24 mouse cellular contexts compared by ENCODE assay signal in the genomic region with DNA sequence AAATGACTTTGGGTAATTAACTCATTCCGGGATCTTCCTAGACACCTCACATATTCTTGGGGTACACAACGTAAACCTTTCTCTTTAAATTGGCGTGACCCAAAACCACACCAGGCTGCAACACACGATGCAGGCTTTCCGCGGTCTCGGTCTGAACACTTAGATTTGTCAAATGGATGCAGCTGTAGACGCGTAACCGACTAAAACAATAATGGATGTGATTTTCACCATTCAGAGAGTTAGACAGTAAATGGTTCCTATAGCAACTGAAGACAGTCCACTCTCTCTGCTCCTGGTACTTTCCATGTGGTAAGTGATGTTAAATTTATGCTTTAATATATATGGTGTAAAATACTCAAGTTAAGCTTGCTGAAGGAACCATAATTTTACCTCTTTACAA.
"Had no signal": no experiment of that assay in that cellular context is flagged by ENCODE, and none has a peak within 500 bp of the region (broad histone marks: within the 10 kb centered on the region; RNA-seq: fewer than 3 reads in every experiment).

No protein-coding gene starts in this region.

- H3K27ac ChIP-seq: limb, embryonic 10.5 days; limb, embryonic 13.5 days; liver, embryonic 12.5 days; liver, embryonic 15.5 days; lung, embryonic 15.5 days; midbrain, embryonic 10.5 days; midbrain, embryonic 15.5 days; neural tube, embryonic 13.5 days; stomach, postnatal 0 days had no signal

- H3K9me3 ChIP-seq: limb, embryonic 10.5 days; limb, embryonic 13.5 days; liver, embryonic 12.5 days; liver, embryonic 15.5 days; lung, embryonic 15.5 days; midbrain, embryonic 10.5 days; midbrain, embryonic 15.5 days; neural tube, embryonic 13.5 days had no signal

- ATAC-seq: liver, embryonic 12.5 days; midbrain, embryonic 15.5 days had no signal

- H3K36me3 ChIP-seq: limb, embryonic 10.5 days; limb, embryonic 13.5 days; liver, embryonic 12.5 days; liver, embryonic 15.5 days; lung, embryonic 15.5 days; midbrain, embryonic 10.5 days; midbrain, embryonic 15.5 days; neural tube, embryonic 13.5 days had no signal

- DNase-seq: kidney, adult 18-20 months; kidney, adult 9 months; kidney, postnatal 14 days; kidney, postnatal 4 days; liver; lung, adult 18-20 months; lung, postnatal 10 days; lung, postnatal 36 days; right cerebral cortex, adult 18-20 months; right cerebral cortex, postnatal 14 days; right cerebral cortex, postnatal 4 days; thymus, adult 2 months; thymus, postnatal 14 days; thymus, postnatal 4 days had no signal

- H3K4me1 ChIP-seq: limb, embryonic 10.5 days; limb, embryonic 13.5 days; liver, embryonic 12.5 days; liver, embryonic 15.5 days; lung, embryonic 15.5 days; megakaryocyte, embryonic 14.5 days had no signal

- H3K4me3 ChIP-seq: limb, embryonic 10.5 days; limb, embryonic 13.5 days; liver, embryonic 12.5 days; liver, embryonic 15.5 days; lung, embryonic 15.5 days; megakaryocyte, embryonic 14.5 days; midbrain, embryonic 10.5 days; midbrain, embryonic 15.5 days; neural tube, embryonic 13.5 days had no signal

- H3K4me2 ChIP-seq: limb, embryonic 13.5 days; liver, embryonic 12.5 days; liver, embryonic 15.5 days; lung, embryonic 15.5 days; midbrain, embryonic 15.5 days; neural tube, embryonic 13.5 days had no signal

- H3K9ac ChIP-seq: limb, embryonic 13.5 days; liver, embryonic 12.5 days; liver, embryonic 15.5 days; lung, embryonic 15.5 days; midbrain, embryonic 15.5 days; neural tube, embryonic 13.5 days had no signal

- H3K27me3 ChIP-seq: limb, embryonic 13.5 days; liver, embryonic 12.5 days; liver, embryonic 15.5 days; lung, embryonic 15.5 days; megakaryocyte, embryonic 14.5 days; neural tube, embryonic 13.5 days had no signal
